ENCODE assay signal across 19 mouse cellular contexts in the genomic region with DNA sequence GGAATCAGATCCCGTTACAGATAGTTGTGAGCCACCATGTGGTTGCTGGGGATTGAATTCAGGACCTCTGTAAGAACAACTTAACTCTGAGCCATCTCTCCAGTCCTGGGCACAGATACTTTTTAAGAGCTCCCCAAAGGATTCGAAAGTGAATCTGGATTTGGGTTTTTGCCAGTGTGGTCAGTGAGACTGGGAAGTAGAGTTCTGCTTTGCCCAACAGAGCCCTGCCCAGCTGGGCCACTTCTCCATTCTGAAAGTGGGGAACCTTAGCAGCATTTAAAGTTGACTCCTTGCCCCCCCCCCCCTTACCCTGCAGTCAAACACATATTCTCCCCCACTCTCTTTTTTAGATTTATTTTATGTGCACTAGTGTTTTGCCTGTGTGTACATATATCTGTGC. TPM values are rescaled to one million over a fixed set of nuclear protein-coding genes. Genes with fewer than 3 reads are reported as not detected.
DNase-seq lines count a peak whose midpoint lies in the region; ATAC-seq and TF ChIP-seq lines count a peak whose summit lies in the region.
"Had no signal": no experiment of that assay in that cellular context is flagged by ENCODE, and none has a peak within 500 bp of the region (broad histone marks: within the 10 kb centered on the region; RNA-seq: fewer than 3 reads in every experiment).

No protein-coding gene starts in this region.

- H3K9ac ChIP-seq in neural tube, embryonic 15.5 days (replicated peaks), result no peak overlapping the region
- H3K9ac ChIP-seq: embryonic facial prominence, embryonic 15.5 days; forebrain, postnatal 0 days; heart, embryonic 15.5 days; limb, embryonic 13.5 days had no signal

- no peak overlapping the region for H3K4me2 ChIP-seq in neural tube, embryonic 15.5 days
- H3K4me2 ChIP-seq: embryonic facial prominence, embryonic 15.5 days; heart, embryonic 15.5 days; limb, embryonic 13.5 days had no signal

- H3K36me3 ChIP-seq in macrophage (ENCODE audit: inconsistent target), result no peaks in the 10 kb centered on the region
- no peaks in the 10 kb centered on the region for H3K36me3 ChIP-seq in neural tube, embryonic 15.5 days
- H3K36me3 ChIP-seq: embryonic facial prominence, embryonic 15.5 days; heart, embryonic 15.5 days; limb, embryonic 13.5 days had no signal

- H3K79me2 ChIP-seq in macrophage (ENCODE audit: inconsistent target), result no peaks in the 10 kb centered on the region

- no peak overlapping the region for H3K4me3 ChIP-seq in bone marrow macrophage, adult 2 months (ENCODE audit: insufficient read depth, low read length)
- no peak overlapping the region for H3K4me3 ChIP-seq in macrophage (ENCODE audit: inconsistent target)
- no peak overlapping the region for H3K4me3 ChIP-seq in neural tube, embryonic 15.5 days (replicated peaks)
- H3K4me3 ChIP-seq: embryonic facial prominence, embryonic 15.5 days; heart, embryonic 15.5 days; limb, embryonic 13.5 days had no signal

- peak overlapping the region; percentile 94 for H3K27ac ChIP-seq in bone marrow macrophage, adult 2 months (ENCODE audit: insufficient read depth, low read depth, low read length)
- peak overlapping the region; percentile 88 for H3K27ac ChIP-seq in macrophage
- no peak overlapping the region for H3K27ac ChIP-seq in neural tube, embryonic 15.5 days (replicated peaks)
- H3K27ac ChIP-seq: embryonic facial prominence, embryonic 15.5 days; heart, embryonic 15.5 days; hindbrain, postnatal 0 days; limb, embryonic 13.5 days had no signal

- 0% methylated on average over 2 of the region's 2 CpGs for WGBS in macrophage (ENCODE audit: missing documents)
- WGBS in neural tube, embryonic 15.5 days, result 82% methylated on average over 2 of the region's 2 CpGs

- no peaks in the 10 kb centered on the region for H3K27me3 ChIP-seq in neural tube, embryonic 15.5 days (replicated peaks)
- H3K27me3 ChIP-seq: embryonic facial prominence, embryonic 15.5 days; heart, embryonic 15.5 days; limb, embryonic 13.5 days had no signal

- H3K4me1 ChIP-seq in bone marrow macrophage, adult 2 months (ENCODE audit: control insufficient read depth, insufficient read depth, low read length), result peaks cover 71% of the 10 kb centered on the region
- peaks cover 3% of the 10 kb centered on the region; the same call in 1 of the 2 replicates for H3K4me1 ChIP-seq in neural tube, embryonic 15.5 days

- no peak for ATAC-seq in neural tube, embryonic 15.5 days (ENCODE audit: low FRiP score)
- ATAC-seq: CD4-positive, CD25-positive, alpha-beta regulatory T cell, adult 4 months; forebrain, postnatal 0 days; hindbrain, postnatal 0 days had no signal

- TF ChIP-seq POLR2A in bone marrow macrophage, adult 2 months (IDR thresholded peaks at IDR 0.05; ENCODE audit: borderline replicate concordance, low read depth, low read length), result no peak

- DNase-seq in layer of hippocampus, adult 9-10 months (ENCODE audit: low spot score), result peak; percentile 22
- DNase-seq in layer of hippocampus, adult 18-20 months (ENCODE audit: low spot score in 2 of 2), result no peak
- peak; percentile 28 for DNase-seq in 3T3-L1 (ENCODE audit: low read depth, low spot score)
- no peak for DNase-seq in gastrocnemius, adult 18-20 months (ENCODE audit: low spot score)
- DNase-seq in urinary bladder, postnatal 14 days (ENCODE audit: low spot score), result no peak
- DNase-seq: adrenal gland, adult 2 months; cerebellum, postnatal 25 days; forebrain, postnatal 0 days; gastrocnemius, postnatal 25 days; kidney, adult 8-10 months; thymus, adult 18-20 months had no signal

- no peaks in the 10 kb centered on the region for H3K9me3 ChIP-seq in neural tube, embryonic 15.5 days (replicated peaks)
- H3K9me3 ChIP-seq: embryonic facial prominence, embryonic 15.5 days; heart, embryonic 15.5 days; limb, embryonic 13.5 days had no signal

- no peak for TF ChIP-seq CTCF in bone marrow macrophage, adult 2 months (IDR thresholded peaks at IDR 0.05; ENCODE audit: low read depth, low read length)

RNA-seq across cellular contexts. Expression of a gene that starts 10.2 kb away (rescaled TPM):
- under 1 TPM; 0.41 to 0.50 TPM for total RNA-seq in layer of hippocampus, adult 18-20 months (2021)
- polyA plus RNA-seq in bone marrow macrophage, adult 2 months (2012; ENCODE audit: insufficient read depth, insufficient read length, missing spikeins), result 202 and 239 TPM in 2 replicates
- total RNA-seq in macrophage (2018; cell fraction: chromatin; rRNA removed), result 100 to 1,000 TPM in 7 of 26 experiments, 10 to 100 TPM in 17, 1 to 10 TPM in 2; 8.5 to 217 (median 67.0) TPM
- total RNA-seq in macrophage (2018; cell fraction: cytosol; rRNA removed), result 100 to 1,000 TPM in 13 of 26 experiments, 10 to 100 TPM in 13; 51.2 to 210 (median 105) TPM
- total RNA-seq in macrophage (2018; cell fraction: nucleus; rRNA removed), result 100 to 1,000 TPM in 14 of 26 experiments, 10 to 100 TPM in 12; 31.5 to 304 (median 108) TPM
- polyA plus RNA-seq in macrophage (2018), result 86.9 to 197 TPM (median 152 TPM) in 3 replicates
- total RNA-seq in gastrocnemius, adult 18-20 months (2021), result under 1 TPM; 0.59 to 0.81 TPM
- polyA plus RNA-seq in neural tube, embryonic 15.5 days (2015; fragmentation: Nextera tagmentation; extraction: Ambion mirVana), result 0.59 and 1.3 TPM in 2 replicates

RNA-seq across cellular contexts. Expression of a gene that starts 28.7 kb away (rescaled TPM):
- 1 to 10 TPM; 3.3 to 3.7 TPM for total RNA-seq in layer of hippocampus, adult 18-20 months (2021)
- polyA plus RNA-seq in bone marrow macrophage, adult 2 months (2012; ENCODE audit: insufficient read depth, insufficient read length, missing spikeins), result 35.4 and 38.0 TPM in 2 replicates
- total RNA-seq in macrophage (2018; cell fraction: chromatin; rRNA removed), result 10 to 100 TPM in 7 of 26 experiments, 1 to 10 TPM in 11, under 1 TPM in 4, not detected in 4; 0.29 to 37.9 (median 4.5) TPM
- 10 to 100 TPM in 13 of 26 experiments, 1 to 10 TPM in 1, under 1 TPM in 12; 0.25 to 28.6 (median 6.9) TPM for total RNA-seq in macrophage (2018; cell fraction: cytosol; rRNA removed)
- total RNA-seq in macrophage (2018; cell fraction: nucleus; rRNA removed), result 10 to 100 TPM in 12 of 26 experiments, 1 to 10 TPM in 7, under 1 TPM in 7; 0.29 to 35.6 (median 4.1) TPM
- 1.8 to 17.4 TPM (median 8.2 TPM) in 3 replicates for polyA plus RNA-seq in macrophage (2018)
- total RNA-seq in gastrocnemius, adult 18-20 months (2021), result 10 to 100 TPM; 39.7 to 43.7 TPM
- 8.8 and 12.0 TPM in 2 replicates for polyA plus RNA-seq in neural tube, embryonic 15.5 days (2015; fragmentation: Nextera tagmentation; extraction: Ambion mirVana)
- polyA plus RNA-seq: CD4-positive, CD25-positive, alpha-beta regulatory T cell, adult 4 months had no signal

RNA-seq across cellular contexts. Expression of a gene that starts 54.5 kb away (rescaled TPM):
- total RNA-seq in layer of hippocampus, adult 18-20 months (2021), result not detected
- 194 and 220 TPM in 2 replicates for polyA plus RNA-seq in bone marrow macrophage, adult 2 months (2012; ENCODE audit: insufficient read depth, insufficient read length, missing spikeins)
- total RNA-seq in macrophage (2018; cell fraction: chromatin; rRNA removed), result 100 to 1,000 TPM in 4 of 26 experiments, 10 to 100 TPM in 13, 1 to 10 TPM in 9; 4.1 to 168 (median 19.4) TPM
- 100 to 1,000 TPM in 8 of 26 experiments, 10 to 100 TPM in 18; 13.6 to 187 (median 44.7) TPM for total RNA-seq in macrophage (2018; cell fraction: cytosol; rRNA removed)
- total RNA-seq in macrophage (2018; cell fraction: nucleus; rRNA removed), result 100 to 1,000 TPM in 4 of 26 experiments, 10 to 100 TPM in 22; 12.3 to 213 (median 39.7) TPM
- polyA plus RNA-seq in macrophage (2018), result 149 to 198 TPM (median 167 TPM) in 3 replicates
- total RNA-seq in gastrocnemius, adult 18-20 months (2021), result under 1 TPM; 0.09 to 0.24 TPM
- polyA plus RNA-seq in neural tube, embryonic 15.5 days (2015; fragmentation: Nextera tagmentation; extraction: Ambion mirVana), result 0.05 and 0.28 TPM in 2 replicates
- total RNA-seq: forebrain, postnatal 0 days had no signal
- polyA plus RNA-seq: forebrain, postnatal 0 days had no signal

Comparison
In these comparisons a context has a peak if more than half of its experiments do, and no peak if none do; other contexts are left out.
1. DNase-seq: peak in layer of hippocampus, adult 9-10 months (single experiment) and 3T3-L1 (single experiment); none in layer of hippocampus, adult 18-20 months (0 of 2), gastrocnemius, adult 18-20 months (single experiment) and urinary bladder, postnatal 14 days (single experiment).
2. RNA of a gene that starts 10.2 kb away (polyA plus RNA-seq): 202 to 239 TPM in bone marrow macrophage, adult 2 months and 86.9 to 197 TPM in macrophage; 0.59 to 1.3 TPM in neural tube, embryonic 15.5 days; every median in the first group is over 10 times any median in the second.
3. RNA of a gene that starts 54.5 kb away (polyA plus RNA-seq): 194 to 220 TPM in bone marrow macrophage, adult 2 months and 149 to 198 TPM in macrophage; 0.05 to 0.28 TPM in neural tube, embryonic 15.5 days; every median in the first group is over 100 times any median in the second.